Mouse (Mus musculus) naive thymus-derived CD4-positive, alpha-beta T cell, adult 2 months (primary cell): ENCODE measurements around the gene Nek6.

Experiments used
- DNase-seq: peaks from one replicate; pipeline ENCODE4 v3.0.0-alpha.2; 2011; ENCODE audit warnings: low read depth

Gene Nek6

GRCm38 (mm10) chr2:38511487-38512307 is at the start of gene Nek6:
Gene Nek6, plus strand, starts transcription at chr2:38511643.
- no peak for DNase-seq

- DNase-seq, result no peak
These were observed 49.1 kb upstream of the Nek6 start for GRCm38 (mm10) chr2:38462323-38462722.

- DNase-seq, result no peak
These were observed 42.6 kb upstream of the Nek6 start for GRCm38 (mm10) chr2:38468845-38469244.

DNA sequence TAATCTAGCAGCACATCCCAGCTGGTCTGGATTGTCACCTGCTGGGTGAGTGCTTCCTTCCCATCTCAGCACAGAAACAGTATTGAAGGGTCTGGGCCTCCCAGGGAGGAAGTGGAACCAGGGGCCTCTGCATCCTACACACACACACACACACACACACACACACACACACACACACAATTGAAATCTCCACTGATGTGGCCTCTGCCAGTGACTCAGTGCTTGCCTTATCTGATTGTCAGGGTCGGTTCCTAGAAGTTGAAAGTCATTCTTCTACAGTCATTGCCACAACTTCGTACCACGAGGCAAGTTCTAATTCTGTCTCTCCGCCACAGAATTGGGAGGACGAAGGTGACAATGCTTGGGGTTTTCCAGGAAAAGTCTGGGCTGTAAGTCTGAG is 39.7 kb upstream of the Nek6 start:
- no peak for DNase-seq

DNA sequence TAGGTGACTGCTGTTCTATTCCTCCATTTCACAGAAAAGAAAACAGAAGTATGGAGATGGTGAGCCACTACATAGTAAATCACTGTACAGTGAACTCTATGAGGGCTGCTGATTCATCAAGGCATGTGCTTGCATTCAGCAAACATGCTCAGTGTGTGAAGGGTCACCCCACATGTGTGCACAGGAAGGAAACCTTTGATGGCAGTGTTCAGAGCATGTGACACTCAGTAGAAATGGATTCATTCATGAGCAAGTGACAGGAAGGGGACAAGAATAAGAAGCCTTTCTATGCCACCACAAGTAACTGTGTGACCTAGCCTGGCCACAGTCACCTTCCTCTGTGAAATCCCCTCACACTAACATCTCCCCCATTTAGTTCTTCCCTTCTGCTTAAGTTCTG is 38.6 kb upstream of the Nek6 start:
- DNase-seq, result peak; percentile 8

DNA sequence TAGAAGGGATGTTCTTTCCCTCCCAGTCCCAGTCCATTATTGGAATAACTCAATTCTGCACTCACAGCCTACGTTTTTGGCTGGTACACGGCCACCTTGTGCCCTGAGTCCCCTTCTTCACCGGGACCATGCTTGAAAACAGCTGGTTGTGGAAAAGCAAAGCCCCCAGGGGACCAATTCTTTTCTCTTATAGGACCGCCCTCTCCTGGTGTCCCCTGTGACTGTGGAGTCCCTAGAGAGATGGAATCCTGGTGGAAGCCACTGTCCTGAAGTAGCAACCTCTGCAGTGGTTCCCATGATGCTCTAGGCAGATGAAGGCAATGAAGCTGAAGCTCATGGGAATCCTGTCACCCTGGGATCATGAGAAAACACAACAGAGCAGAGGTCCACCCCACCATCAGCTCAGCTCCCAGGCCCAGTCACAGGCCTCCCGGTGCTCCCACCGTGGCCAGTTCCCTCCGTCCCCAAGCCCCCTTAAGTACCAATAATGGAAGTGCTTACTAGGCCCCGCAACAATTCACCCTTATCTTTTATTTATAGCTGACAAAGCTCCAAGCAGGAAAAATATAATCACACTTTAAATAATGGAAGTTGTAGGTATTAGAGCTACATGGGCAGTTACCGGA is 34.5 kb upstream of the Nek6 start:
- no peak for DNase-seq

DNA sequence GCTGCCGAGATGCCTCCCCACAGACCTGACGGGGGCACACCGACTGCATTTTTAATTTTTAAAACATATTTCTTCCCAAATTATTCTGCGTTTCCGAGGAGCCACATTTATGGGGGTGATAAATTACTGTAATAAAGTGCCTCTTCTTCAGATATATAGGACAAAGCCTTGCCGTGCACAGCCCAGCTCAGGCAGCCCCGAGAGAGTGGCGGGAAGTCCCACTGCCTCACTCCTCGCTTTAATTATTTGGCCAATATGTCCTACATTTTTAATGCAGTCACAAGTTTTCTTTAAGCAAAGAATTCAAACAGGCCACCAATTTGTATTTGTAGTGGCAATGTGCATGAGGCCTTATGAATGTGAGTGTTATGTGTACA is 34.0 kb upstream of the Nek6 start:
- no peak for DNase-seq

DNA sequence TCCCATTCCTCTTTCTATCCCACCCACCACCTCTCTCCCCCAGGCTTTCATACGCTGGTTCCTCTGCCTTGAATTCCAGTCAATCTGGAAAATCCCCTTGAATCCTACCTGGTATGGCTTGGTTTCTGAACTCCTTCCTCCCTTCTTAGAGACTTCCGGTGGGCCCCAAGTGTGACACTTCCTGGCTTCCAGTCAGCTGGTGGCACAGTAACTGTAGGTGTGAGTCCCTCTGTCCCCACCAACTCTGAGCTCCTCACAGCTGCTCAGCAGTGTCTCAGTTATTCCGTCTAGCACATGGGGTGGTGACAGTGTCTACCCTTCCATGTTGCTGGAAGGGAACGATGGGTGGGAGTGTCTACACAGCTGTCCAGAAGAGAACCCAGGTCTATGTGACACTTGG is 32.8 kb upstream of the Nek6 start:
- DNase-seq, result no peak

DNA sequence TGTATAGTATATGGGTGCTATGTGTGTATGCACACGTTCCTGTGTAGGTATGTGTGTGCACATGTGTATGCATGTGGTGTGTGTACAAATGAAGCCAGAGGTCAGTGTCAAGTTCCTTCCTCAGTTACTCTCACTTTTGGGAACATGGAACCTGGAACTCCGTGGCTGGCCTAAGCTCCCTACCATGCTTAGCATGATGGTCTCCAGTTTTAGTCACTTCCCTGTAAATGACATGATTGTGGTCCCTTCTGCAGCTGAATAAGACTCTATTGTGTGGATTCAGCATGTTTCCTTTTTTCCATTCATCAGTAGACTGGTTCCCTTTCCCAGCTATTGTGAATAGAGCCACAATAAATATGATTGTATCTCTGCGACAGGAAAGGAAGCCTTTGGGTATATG is 31.9 kb upstream of the Nek6 start:
- no peak for DNase-seq

DNA sequence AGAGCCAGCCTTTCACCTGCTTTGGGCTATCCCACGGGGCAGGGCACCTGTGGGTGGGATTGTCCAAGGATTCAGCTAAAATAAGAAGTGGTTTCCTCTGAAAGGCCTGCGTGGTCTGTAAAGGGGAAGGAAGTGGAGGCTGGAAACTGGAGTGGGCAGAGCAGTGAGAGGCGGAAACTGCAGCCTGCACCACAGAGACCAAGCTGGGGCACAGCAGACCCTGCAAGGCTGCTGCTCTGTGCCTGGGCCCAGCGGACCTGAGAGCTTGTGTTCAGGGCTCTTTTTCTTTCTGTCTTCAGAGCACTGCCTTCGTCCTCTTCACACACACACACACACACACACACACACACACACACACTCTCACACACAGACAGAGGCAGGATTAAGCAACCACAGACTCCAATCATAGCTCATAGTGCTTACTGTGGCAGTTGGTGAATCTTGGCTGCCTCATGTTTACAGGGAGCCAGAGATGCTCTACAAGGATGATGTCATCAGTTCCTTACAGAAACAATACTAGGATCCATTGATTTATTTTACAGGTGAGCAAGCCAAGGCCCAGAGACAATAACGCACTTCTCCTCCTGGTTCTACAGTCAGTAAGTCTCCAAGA is 30.2 kb upstream of the Nek6 start:
- no peak for DNase-seq

DNA sequence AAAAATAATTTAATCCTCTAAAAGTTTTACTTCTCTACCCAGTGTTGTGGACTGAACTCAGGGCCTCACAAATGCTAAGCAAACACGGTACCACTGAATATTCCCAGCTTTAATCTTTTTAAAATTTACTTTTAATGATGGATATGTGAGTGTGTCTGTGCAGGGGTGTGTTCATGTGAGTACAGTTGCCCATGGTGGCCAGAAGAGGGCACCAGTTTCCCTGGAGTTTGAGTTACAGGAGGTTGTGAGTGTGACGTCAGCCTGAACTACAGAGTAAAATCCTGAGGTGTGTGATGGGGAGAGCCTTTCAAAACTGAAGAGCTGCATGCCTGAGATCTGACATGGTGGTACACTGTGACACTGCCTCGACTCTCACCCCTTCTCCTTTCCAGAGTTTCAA is 29.3 kb upstream of the Nek6 start:
- no peak for DNase-seq

- DNase-seq, result no peak
These were observed 28.3 kb upstream of the Nek6 start for GRCm38 (mm10) chr2:38483058-38483704.

- no peak for DNase-seq
These were observed 26.9 kb upstream of the Nek6 start for GRCm38 (mm10) chr2:38484556-38484955.

DNA sequence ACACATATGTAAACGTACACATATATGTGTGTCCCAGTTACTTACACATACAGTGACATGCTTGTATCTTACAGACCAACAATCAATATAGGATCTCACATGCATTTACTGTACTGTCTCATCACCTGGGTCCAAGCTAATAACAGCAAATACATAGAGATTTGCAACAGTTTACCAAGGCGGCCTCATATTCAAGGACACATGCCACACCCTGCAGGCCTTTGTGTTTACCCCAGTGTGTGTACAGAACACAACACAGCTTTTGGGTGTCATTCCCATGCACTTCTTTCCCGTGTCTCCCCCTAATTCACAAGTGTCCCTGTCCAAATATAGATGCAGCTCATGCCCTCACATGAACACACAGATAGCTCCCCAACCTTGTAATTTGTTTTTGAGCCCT is 26.0 kb upstream of the Nek6 start:
- DNase-seq, result no peak

DNA sequence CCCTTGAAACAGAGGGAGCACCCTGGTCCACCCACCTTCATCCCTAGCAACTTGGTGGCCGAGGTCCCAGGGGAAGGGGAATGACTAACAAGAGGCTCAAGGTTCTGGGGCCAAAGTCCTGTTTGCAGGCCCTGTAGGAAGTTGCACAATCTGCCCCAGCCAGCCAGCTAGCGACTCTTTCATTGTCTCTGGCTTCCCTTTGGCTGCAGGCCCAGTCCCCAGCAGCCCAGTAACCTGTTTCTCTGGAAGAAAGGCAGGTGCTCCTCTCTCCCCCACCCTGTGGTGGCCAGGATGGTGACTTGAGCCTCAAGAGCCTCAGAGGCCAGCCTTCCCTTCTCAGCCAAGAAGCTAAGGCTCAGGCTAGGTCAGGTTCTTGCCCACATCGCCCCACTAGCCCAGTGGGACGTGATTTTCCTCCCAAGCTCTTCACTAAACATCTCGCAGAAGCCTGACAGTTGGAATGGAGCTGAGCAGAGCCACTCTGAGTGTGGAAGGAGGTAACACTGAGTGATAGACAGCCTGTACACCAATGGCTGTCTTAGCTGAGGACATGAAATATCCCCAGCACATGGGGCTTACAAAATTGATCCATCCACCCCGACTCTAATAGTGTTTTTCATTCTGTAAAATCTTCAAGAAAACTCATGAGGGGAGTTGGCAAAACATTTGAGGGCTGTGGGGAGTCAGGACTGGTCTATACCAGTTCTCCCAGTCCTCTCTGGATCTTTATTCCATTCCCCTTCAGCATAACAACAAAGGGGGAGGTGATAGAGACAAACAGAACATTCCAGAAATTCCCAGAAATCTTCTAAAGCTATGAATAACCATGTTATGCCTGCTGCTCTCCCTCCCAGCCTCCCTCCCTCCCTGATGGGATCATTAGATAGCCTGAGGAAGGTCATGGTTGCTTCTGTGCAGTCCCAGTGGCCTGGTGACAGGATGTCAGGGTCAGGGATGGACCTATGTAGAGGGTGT is 25.2 kb upstream of the Nek6 start:
- DNase-seq, result no peak

DNA sequence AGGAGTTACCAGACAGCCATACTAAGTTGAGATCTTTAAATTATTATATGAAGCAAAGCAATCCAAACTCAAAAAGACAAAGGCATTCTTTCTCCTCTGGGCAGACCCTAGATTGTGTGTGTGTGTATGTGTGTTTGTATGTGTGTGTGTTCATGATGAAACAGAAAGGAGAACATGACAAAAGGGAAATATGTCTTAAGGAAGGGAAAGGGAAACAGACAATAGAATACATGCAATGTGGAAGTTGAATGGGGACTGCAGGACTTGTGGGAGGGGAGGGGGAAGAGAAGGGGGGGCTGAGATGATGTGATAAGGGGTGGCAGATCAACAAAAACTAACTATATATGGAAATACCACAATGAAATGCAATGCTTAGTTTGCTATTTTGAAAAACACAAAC is 13.8 kb upstream of the Nek6 start:
- DNase-seq, result no peak

GRCm38 (mm10) chr2:38501606-38502005 is 9.8 kb upstream of the Nek6 start:
- DNase-seq, result no peak

GRCm38 (mm10) chr2:38502123-38502522 is 9.3 kb upstream of the Nek6 start:
- no peak for DNase-seq

- DNase-seq, result no peak
These were observed 8.7 kb upstream of the Nek6 start for GRCm38 (mm10) chr2:38502747-38503146.

GRCm38 (mm10) chr2:38504311-38504710 is 7.1 kb upstream of the Nek6 start:
- DNase-seq, result no peak

- no peak for DNase-seq
These were observed 4.3 kb upstream of the Nek6 start for GRCm38 (mm10) chr2:38507181-38507580.
